Mouse (Mus musculus): ENCODE data around the gene Tspan17.
"Not testable (repeated sequence)": the region's sequence is repeated elsewhere in the genome, so short reads cannot be mapped to it uniquely, and the experiment has no call there.

- TF ChIP-seq CTCF (IDR thresholded peaks at IDR 0.05; ENCODE audit: control insufficient read depth, insufficient read depth, insufficient read length); MAX (IDR thresholded peaks at IDR 0.05); CEBPB (IDR thresholded peaks at IDR 0.05; ENCODE audit: low read depth); USF1 (IDR thresholded peaks at IDR 0.05; ENCODE audit: low read depth); MYOD1 (IDR thresholded peaks at IDR 0.05; ENCODE audit: control insufficient read depth, insufficient read length, low read depth): not testable (repeated sequence)
Measured at GRCm38 (mm10) chr13:54787591-54787990, 1.6 kb upstream of the Tspan17 start.
